ENCODE assay signal across 32 mouse cellular contexts in genomic region chr3:144976091-144976490, GRCm38 (mm10). TPM values are rescaled to one million over a fixed set of nuclear protein-coding genes. Genes with fewer than 3 reads are reported as not detected.
DNase-seq lines count a peak whose midpoint lies in the region.
"Had no signal": no experiment of that assay in that cellular context is flagged by ENCODE, and none has a peak within 500 bp of the region (broad histone marks: within the 10 kb centered on the region; RNA-seq: fewer than 3 reads in every experiment).

No protein-coding gene starts in this region.

- 47% methylated on average over 1 of the region's 1 CpGs for WGBS in heart, embryonic 10.5 days

- no peaks in the 10 kb centered on the region for H3K36me3 ChIP-seq in heart, embryonic 10.5 days
- H3K36me3 ChIP-seq: embryonic facial prominence, embryonic 13.5 days; embryonic facial prominence, embryonic 15.5 days; forebrain, embryonic 10.5 days; forebrain, embryonic 12.5 days; forebrain, embryonic 15.5 days; G1E had no signal

- H3K27ac ChIP-seq in heart, embryonic 10.5 days, result no peak overlapping the region
- H3K27ac ChIP-seq: embryonic facial prominence, embryonic 13.5 days; embryonic facial prominence, embryonic 15.5 days; forebrain, embryonic 10.5 days; forebrain, embryonic 12.5 days; forebrain, embryonic 15.5 days had no signal

- intact Hi-C loops in heart, postnatal 10 days (cut with DNase I), result no loop called here

- no peaks in the 10 kb centered on the region for H3K27me3 ChIP-seq in heart, embryonic 10.5 days (ENCODE audit: insufficient read depth, poor library complexity, severe bottlenecking)
- H3K27me3 ChIP-seq: CH12.LX; embryonic facial prominence, embryonic 13.5 days; embryonic facial prominence, embryonic 15.5 days; forebrain, embryonic 12.5 days; forebrain, embryonic 15.5 days had no signal

- H3K9me3 ChIP-seq in heart, embryonic 10.5 days, result no peaks in the 10 kb centered on the region
- H3K9me3 ChIP-seq: embryonic facial prominence, embryonic 13.5 days; embryonic facial prominence, embryonic 15.5 days; forebrain, embryonic 10.5 days; forebrain, embryonic 12.5 days; forebrain, embryonic 15.5 days; G1E had no signal

- peak; percentile 2 to 14 for DNase-seq in heart, postnatal 10 days
- no peak for DNase-seq in heart, embryonic 10.5 days (ENCODE audit: low spot score)
- peak; percentile 74 for DNase-seq in 3T3-L1 (ENCODE audit: low read depth, low spot score)
- DNase-seq in NIH3T3 (ENCODE audit: low read depth), result peak; percentile 45
- DNase-seq in adipocyte (ENCODE audit: low spot score), result peak; percentile 33
- DNase-seq in layer of hippocampus, adult 9-11 months, result no peak
- DNase-seq in thymus, postnatal 36 days, result no peak
- DNase-seq: adrenal gland, adult 2 months; adrenal gland, postnatal 10 days; adrenal gland, postnatal 25 days; B cell, adult 2 months; cerebellum, adult 11 months; cerebellum, adult 18-20 months; cerebellum, adult 8-10 months; cerebellum, adult 9-11 months; cerebellum, postnatal 14 days; cerebellum, postnatal 36 days; embryo, embryonic 11 days had no signal

- no peaks in the 10 kb centered on the region for H3K4me1 ChIP-seq in heart, embryonic 10.5 days
- H3K4me1 ChIP-seq: embryonic facial prominence, embryonic 13.5 days; embryonic facial prominence, embryonic 15.5 days; forebrain, embryonic 12.5 days; forebrain, embryonic 15.5 days had no signal

- no peak overlapping the region for H3K4me3 ChIP-seq in heart, embryonic 10.5 days
- H3K4me3 ChIP-seq: embryonic facial prominence, embryonic 13.5 days; embryonic facial prominence, embryonic 15.5 days; erythroblast, embryonic 14.5 days; forebrain, embryonic 10.5 days; forebrain, embryonic 12.5 days; forebrain, embryonic 15.5 days had no signal

RNA-seq across cellular contexts. Expression of gene Clca4a, which starts 1.2 kb away (rescaled TPM):
- not detected for total RNA-seq in heart, postnatal 10 days (2021)
- polyA plus RNA-seq in heart, embryonic 10.5 days (2016; fragmentation: Nextera tagmentation; extraction: Ambion mirVana), result 0.05 TPM in 1 of 2 replicates, not detected in the other
- total RNA-seq: adrenal gland, adult 2 months; adrenal gland, postnatal 10 days; adrenal gland, postnatal 25 days; adrenal gland, postnatal 4 days; common myeloid progenitor, adult 5-6 weeks; G1E had no signal
- polyA plus RNA-seq: activated CD4-positive, CD25-positive, alpha-beta regulatory T cell, adult 4 months; adrenal gland, adult 2 months; brain, embryonic 14.5 days; CD4-positive, CD25-positive, alpha-beta regulatory T cell, adult 4 months; embryonic facial prominence, embryonic 11.5 days; embryonic facial prominence, embryonic 15.5 days; erythroblast, embryonic 14.5 days; forebrain, embryonic 15.5 days; G1E had no signal

RNA-seq across cellular contexts. Expression of gene Clca4b, which starts 43.8 kb away (rescaled TPM):
- not detected for total RNA-seq in heart, postnatal 10 days (2021)
- polyA plus RNA-seq in heart, embryonic 10.5 days (2016; fragmentation: Nextera tagmentation; extraction: Ambion mirVana), result not detected in 2 replicates
- total RNA-seq: adrenal gland, adult 2 months; adrenal gland, postnatal 10 days; adrenal gland, postnatal 25 days; adrenal gland, postnatal 4 days; CH12.LX; common myeloid progenitor, adult 5-6 weeks; G1E had no signal
- polyA plus RNA-seq: activated CD4-positive, CD25-positive, alpha-beta regulatory T cell, adult 4 months; adrenal gland, adult 2 months; brain, embryonic 14.5 days; CD4-positive, CD25-positive, alpha-beta regulatory T cell, adult 4 months; embryonic facial prominence, embryonic 11.5 days; embryonic facial prominence, embryonic 13.5 days; embryonic facial prominence, embryonic 15.5 days; erythroblast, embryonic 14.5 days; forebrain, embryonic 10.5 days; forebrain, embryonic 12.5 days; forebrain, embryonic 15.5 days; G1E had no signal

RNA-seq across cellular contexts. Expression of gene Clca1, which starts 56.5 kb away (rescaled TPM):
- total RNA-seq in heart, postnatal 10 days (2021), result not detected
- polyA plus RNA-seq in heart, embryonic 10.5 days (2016; fragmentation: Nextera tagmentation; extraction: Ambion mirVana), result 0.05 TPM in 1 of 2 replicates, not detected in the other
- total RNA-seq: adrenal gland, adult 2 months; adrenal gland, postnatal 10 days; adrenal gland, postnatal 25 days; adrenal gland, postnatal 4 days; common myeloid progenitor, adult 5-6 weeks had no signal
- polyA plus RNA-seq: activated CD4-positive, CD25-positive, alpha-beta regulatory T cell, adult 4 months; adrenal gland, adult 2 months; CD4-positive, CD25-positive, alpha-beta regulatory T cell, adult 4 months; embryonic facial prominence, embryonic 11.5 days; embryonic facial prominence, embryonic 13.5 days; erythroblast, embryonic 14.5 days; forebrain, embryonic 10.5 days; forebrain, embryonic 12.5 days; forebrain, embryonic 15.5 days; G1E had no signal

Comparison
In these comparisons a context has a peak if more than half of its experiments do, and no peak if none do; other contexts are left out.
1. DNase-seq: peak in heart, postnatal 10 days (2 of 2), 3T3-L1 (single experiment), NIH3T3 (single experiment) and adipocyte (single experiment); none in heart, embryonic 10.5 days (single experiment), layer of hippocampus, adult 9-11 months (single experiment) and thymus, postnatal 36 days (0 of 2).